Mouse (Mus musculus): ENCODE data around the gene Rnf144a. TPM values are rescaled to one million over a fixed set of nuclear protein-coding genes. Genes with fewer than 3 reads are reported as not detected.
"Not testable (repeated sequence)": the region's sequence is repeated elsewhere in the genome, so short reads cannot be mapped to it uniquely, and the experiment has no call there.

Rnf144a gene
- 10 to 100 TPM; 38.7 to 39.8 TPM for total RNA-seq (2021)
- long read RNA-seq, experiment 1, full-length matches to known transcripts, result 2 of 9 reads
- long read RNA-seq, experiment 1, partial matches to known transcripts, result 1 of 9 reads
- long read RNA-seq, experiment 1, other reads (novel, unspliced or antisense), result 6 of 9 reads
- long read RNA-seq, experiment 2, full-length matches to known transcripts, result 2 of 8 reads
- long read RNA-seq, experiment 2, partial matches to known transcripts, result 1 of 8 reads
- long read RNA-seq, experiment 2, other reads (novel, unspliced or antisense), result 5 of 8 reads

GRCm38 (mm10) chr12:26415104-26415771, at the start of gene Rnf144a:
Gene Rnf144a (minus strand): TSS chr12:26415254.
- DNase-seq (ENCODE audit: low spot score in 2 of 2), result peak; percentile 85 to 94
- intact Hi-C loops (cut with DNase I), result loop anchor here (2.0 kb wide), 1 partner anchor 100 kb away; no protein-coding TSS in a partner anchor

GRCm38 (mm10) chr12:26460091-26460490, 45.0 kb upstream of the Rnf144a start:
- no peak for DNase-seq (ENCODE audit: low spot score in 2 of 2)
- intact Hi-C loops (cut with DNase I), result no loop called here

DNA sequence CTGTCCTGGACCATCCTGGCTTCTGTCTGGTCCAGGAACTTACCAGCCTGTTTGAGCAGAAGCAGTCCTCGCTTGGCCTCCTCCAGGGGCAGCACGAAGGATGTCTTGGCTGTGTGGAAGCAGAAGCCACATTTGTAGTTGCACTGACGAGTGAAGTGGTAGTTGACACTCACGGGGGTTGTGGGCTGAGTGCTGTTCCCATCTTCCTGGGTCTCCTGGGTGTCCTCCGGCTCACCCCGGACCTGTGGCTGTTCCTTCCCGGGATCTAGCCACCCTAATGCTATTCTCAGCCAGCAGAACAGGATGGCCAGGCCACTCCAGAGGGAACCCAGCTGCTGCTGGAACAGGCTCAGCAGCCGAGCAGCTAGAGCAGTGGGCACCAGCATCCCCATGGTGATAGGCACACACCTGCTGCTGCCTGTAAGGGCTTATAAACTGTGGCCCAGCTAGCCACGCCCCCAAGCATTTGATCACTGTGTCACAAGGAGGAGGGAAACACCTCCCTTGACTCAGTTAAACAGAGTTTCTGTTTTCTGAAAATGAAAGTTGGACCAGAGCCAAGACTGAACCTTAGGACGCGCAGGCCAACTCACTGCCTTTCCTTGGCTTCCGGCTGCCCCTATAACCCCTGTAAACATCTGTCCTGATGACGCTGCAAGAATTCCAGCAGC, 41.1 kb upstream of the Rnf144a start, which contains the start of gene Rsad2:
TSS of gene Rsad2 (minus strand) at position 425 of the 671 bp plus-strand sequence.
- peak in 1 of 2 experiments; percentile 29 for DNase-seq (ENCODE audit: low spot score in 2 of 2)
- intact Hi-C loops (cut with DNase I), result no loop called here

- DNase-seq (ENCODE audit: low spot score in 2 of 2), result no peak
- intact Hi-C loops (cut with DNase I), result no loop called here
These were observed 39.6 kb upstream of the Rnf144a start for GRCm38 (mm10) chr12:26454682-26455081.

DNA sequence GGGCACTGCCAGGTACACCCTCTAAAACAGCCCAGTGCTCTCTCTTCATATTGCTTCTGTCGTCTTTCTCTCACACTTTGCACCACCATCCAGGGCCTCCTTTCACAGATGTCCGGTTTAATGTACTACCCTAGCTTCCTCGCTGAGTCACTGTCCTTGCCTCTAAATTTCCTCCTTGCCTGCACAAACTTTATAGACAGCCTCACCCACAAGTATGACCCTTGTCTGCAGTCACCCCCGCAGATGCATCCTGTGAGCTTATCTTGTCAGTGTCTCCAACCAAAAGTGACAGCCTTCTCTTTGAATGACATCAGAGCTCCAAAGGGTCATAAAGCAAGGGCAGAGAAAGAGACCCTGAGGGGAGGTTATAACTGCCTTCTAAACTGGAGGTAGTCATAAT, 37.9 kb upstream of the Rnf144a start:
- intact Hi-C loops (cut with DNase I), result no loop called here
- DNase-seq (ENCODE audit: low spot score in 2 of 2), result no peak

DNA sequence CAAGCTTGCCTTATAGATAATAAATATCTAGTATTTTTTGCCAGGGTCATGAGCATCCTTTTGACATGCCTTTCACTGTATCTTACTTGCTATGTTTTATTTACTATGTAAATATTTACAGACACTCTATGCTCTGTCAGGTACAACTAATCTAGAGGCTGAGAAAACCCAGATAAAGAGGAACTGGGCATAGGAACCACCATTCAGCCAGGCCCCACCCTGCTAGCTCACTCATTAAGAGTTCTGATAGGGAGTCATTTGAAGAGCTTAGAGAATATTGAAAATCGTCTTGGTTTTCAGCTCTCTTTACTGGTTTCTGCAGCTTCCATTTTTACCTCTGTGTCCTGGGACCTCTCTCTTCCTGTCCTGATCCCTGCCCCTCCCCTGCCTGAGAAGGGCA, 36.1 kb upstream of the Rnf144a start:
- intact Hi-C loops (cut with DNase I), result no loop called here
- no peak for DNase-seq (ENCODE audit: low spot score in 2 of 2)

DNA sequence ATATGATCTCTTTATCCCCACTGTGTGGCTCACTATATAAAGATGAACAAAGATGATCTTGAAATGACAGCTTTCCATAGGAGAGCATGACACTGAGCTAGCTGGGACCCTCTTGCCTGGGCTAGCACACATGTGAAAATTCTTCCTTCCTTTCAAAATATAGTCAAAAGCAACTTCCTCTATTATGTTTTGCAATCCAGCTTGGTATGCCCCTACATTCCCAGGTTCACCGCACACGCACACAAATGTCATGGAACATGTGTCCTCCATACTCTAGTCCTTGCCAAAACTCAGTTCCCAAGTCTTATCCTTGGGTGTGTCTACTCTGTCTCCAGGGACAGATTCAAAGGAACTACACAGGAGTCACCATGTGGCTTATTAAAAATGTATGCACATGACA, 34.4 kb upstream of the Rnf144a start:
- intact Hi-C loops (cut with DNase I), result no loop called here
- DNase-seq (ENCODE audit: low spot score in 2 of 2), result no peak

- intact Hi-C loops (cut with DNase I), result no loop called here
- no peak for DNase-seq (ENCODE audit: low spot score in 2 of 2)
These were observed 31.5 kb upstream of the Rnf144a start for GRCm38 (mm10) chr12:26446377-26447045.

DNA sequence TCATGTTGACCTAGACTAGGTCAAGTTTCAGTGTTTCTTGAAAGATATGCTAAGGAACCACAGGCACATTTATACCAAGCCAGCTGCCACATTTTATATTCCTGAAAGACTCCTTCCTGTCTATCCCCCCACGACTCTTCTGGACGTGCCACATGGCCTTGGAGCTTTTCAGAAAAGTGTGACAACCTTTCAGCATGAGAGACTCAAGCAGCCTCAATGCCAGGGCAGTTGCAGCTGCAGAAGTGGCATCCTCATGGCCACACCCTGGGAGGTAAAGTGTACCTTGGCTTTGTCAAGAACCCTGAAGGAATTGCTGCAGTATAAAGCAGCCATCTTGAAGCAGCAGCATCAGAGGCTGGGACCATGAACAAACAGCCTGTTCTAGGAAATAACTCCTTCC, 29.5 kb upstream of the Rnf144a start:
- DNase-seq (ENCODE audit: low spot score in 2 of 2), result no peak
- intact Hi-C loops (cut with DNase I), result no loop called here

DNA sequence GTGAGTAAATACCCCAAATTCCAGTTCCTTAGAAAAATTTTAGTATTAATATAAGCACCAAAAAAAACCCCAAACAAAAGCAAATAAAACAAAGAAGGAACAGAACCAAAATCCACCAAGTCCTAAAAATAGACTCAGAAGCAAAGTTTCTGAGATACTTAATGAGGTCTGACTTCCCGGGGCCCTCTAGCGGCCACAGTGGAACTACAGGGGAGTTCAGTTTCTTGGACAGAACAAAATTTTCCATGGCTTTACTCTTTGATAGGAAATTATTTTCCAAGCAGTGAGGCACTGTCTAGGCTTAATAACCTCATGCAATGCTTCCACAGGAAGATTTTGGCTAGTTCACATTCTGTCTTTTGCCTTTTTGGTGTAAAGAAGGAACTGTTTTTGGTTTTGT, 29.0 kb upstream of the Rnf144a start:
- DNase-seq (ENCODE audit: low spot score in 2 of 2), result peak; percentile 71 to 80
- intact Hi-C loops (cut with DNase I), result no loop called here

- intact Hi-C loops (cut with DNase I), result no loop called here
- DNase-seq (ENCODE audit: low spot score in 2 of 2), result no peak
These were observed 24.3 kb upstream of the Rnf144a start for GRCm38 (mm10) chr12:26439366-26439765.

- no peak for DNase-seq (ENCODE audit: low spot score in 2 of 2)
- intact Hi-C loops (cut with DNase I), result no loop called here
These were observed 22.9 kb upstream of the Rnf144a start for GRCm38 (mm10) chr12:26437950-26438349.

DNA sequence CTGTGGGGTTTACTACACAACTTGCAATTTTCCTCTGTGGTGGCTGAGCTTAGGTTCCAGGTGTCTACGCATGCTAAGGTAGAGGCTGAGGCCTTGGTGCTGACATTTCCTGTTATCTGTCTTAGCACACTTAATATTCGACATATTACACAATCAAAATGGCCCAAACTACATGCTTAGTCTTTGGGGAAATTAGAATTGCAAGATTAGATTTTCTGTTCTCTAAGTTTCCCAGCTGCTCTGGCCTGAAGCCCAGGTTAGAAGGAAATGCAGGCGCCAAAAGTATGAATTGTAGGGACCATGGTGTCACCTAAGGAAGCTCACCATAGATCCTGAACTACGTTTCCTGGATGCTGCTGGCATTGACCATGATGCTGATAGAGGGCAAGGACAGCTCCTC, 21.3 kb upstream of the Rnf144a start:
- no peak for DNase-seq (ENCODE audit: low spot score in 2 of 2)
- intact Hi-C loops (cut with DNase I), result no loop called here

DNA sequence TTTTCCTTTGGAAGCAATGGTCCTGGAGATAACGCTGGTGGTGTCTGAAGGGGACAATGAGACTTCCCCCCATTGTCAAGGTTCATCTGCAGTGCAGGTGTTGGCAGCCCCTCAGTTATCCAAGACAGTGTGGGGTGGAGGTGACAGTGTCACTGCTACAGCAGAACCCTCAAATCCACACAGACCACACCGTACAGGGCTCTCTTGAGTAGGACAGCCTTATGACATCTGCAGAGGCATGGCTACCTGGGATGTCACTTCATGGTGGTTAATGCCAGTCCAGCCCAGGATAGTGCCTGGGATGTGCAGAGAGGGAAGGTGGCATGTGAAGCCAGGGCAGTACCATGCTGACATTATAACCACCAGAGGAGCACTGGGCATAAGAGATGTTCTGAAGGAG, 13.7 kb upstream of the Rnf144a start:
- intact Hi-C loops (cut with DNase I); DNase-seq (ENCODE audit: low spot score in 2 of 2): not testable (repeated sequence)

GRCm38 (mm10) chr12:26424841-26425240, 9.8 kb upstream of the Rnf144a start:
- DNase-seq (ENCODE audit: low spot score in 2 of 2), result peak; percentile 37 to 62
- intact Hi-C loops (cut with DNase I), result no loop called here

GRCm38 (mm10) chr12:26418322-26418721, 3.3 kb upstream of the Rnf144a start:
- intact Hi-C loops (cut with DNase I), result no loop called here

GRCm38 (mm10) chr12:26416636-26417295, 1.7 kb upstream of the Rnf144a start:
- DNase-seq (ENCODE audit: low spot score in 2 of 2), result no peak

More at GRCm38 (mm10) chr12:26418322-26418721, 3.3 kb upstream of the Rnf144a start:
- no peak for DNase-seq (ENCODE audit: low spot score in 2 of 2)

GRCm38 (mm10) chr12:26414451-26415103, 477 bp downstream of the Rnf144a start:
- DNase-seq (ENCODE audit: low spot score in 2 of 2), result peak in 1 of 2 experiments; percentile 31
- intact Hi-C loops (cut with DNase I), result loop anchor here (2.0 to 5.0 kb wide), 2 partner anchors 82 to 100 kb away; no protein-coding TSS in a partner anchor

More at GRCm38 (mm10) chr12:26416636-26417295, 1.7 kb upstream of the Rnf144a start:
- intact Hi-C loops (cut with DNase I), result no loop called here
